Mouse (Mus musculus) cerebellum, postnatal 25 days (tissue): ENCODE measurements around the gene Sbk2.
"Not testable (repeated sequence)": the region's sequence is repeated elsewhere in the genome, so short reads cannot be mapped to it uniquely, and the experiment has no call there.

Experiments
- DNase-seq, 2 experiments: peaks; one replicate each; pipeline ENCODE4 v3.0.0; 2021; ENCODE audit warnings: mixed read lengths in 2 of 2

Gene Sbk2

GRCm38 (mm10) chr7:4964272-4964671 is at the start of gene Sbk2:
Gene Sbk2 (minus strand): TSS chr7:4964406.
- DNase-seq, result peak; percentile 19 to 63

DNA sequence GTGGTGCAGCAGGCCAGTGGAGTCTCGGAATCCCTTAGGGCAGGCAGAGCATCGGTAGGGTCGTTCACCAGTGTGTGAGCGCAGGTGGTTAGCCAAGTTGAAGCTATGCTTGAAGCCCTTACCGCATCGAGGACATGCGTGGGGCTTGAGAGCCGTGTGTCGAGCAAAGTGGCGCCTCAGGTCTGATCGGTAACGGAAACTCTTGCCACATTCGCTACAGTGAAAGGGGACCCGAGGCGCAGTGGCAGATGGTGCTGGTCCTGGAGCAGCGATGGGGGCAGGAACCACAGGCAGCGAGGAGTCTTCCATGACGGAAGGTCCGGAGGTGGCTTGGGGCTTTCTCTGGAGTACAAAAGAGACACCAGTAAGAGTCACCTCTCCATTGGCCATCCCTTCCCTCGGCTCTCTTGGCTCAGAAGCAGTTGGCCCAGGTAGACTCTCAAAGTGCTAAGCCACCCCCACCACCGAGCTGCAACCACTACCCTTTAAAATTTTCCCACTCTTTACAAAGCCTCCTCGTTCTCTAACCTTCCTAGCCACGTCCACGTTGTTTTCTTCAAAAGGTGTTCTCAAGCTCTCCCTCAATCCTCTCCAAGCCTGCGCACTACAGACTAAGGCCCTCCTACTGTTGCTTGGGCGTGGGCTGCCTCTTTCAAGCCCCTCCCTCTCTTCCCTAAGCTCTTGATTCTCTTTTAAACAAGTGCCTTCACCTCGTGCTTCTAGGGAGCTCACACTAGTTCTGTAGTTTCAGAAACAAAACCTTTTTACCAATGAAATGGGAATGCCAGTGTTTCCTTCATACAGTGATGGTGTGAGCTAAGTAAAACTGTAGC is 48.7 kb upstream of the Sbk2 start:
- DNase-seq, result no peak

DNA sequence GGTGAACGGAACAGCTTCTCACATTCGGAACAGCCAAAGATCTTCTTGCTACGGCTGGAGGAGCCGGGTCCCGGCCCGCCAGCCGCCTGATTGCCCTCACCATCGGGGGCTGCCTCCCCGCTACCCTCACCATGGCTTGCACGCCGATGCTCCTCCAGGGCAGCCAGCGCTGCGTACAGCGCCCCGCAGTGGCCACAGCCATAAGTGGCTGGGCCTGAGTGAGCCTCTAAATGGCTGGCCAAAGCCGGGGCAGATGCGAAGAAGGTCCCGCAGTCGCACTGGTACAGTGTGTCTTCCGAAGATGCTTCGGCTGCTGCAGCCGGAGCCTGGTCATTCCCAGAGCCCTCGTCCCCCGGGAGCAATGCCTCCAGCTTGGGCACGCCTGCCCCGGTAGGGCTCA is 44.0 kb upstream of the Sbk2 start:
- DNase-seq, result no peak

GRCm38 (mm10) chr7:5002876-5003275 is 38.7 kb upstream of the Sbk2 start:
- DNase-seq, result not testable (repeated sequence)

- DNase-seq, result peak in 1 of 2 experiments; percentile 47
Measured at GRCm38 (mm10) chr7:4999876-5000275, 35.7 kb upstream of the Sbk2 start.

DNA sequence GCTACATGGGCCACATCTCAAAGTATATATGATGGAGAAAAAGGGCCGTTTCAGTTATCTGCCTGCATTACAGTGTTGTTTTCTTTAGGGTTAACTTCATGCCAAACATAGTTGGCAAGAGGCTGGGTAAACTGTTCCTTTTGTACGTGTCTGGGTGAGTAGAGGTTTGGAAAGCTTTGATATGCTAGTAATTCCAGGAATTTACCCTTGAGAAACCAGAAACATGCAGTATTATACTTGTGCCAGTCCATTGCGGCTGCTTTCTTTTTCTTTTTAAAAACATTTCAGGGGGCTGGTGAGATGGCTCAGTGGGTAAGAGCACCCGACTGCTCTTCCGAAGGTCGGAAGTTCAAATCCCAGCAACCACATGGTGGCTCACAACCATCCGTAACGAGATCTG is 32.7 kb upstream of the Sbk2 start:
- DNase-seq, result no peak

GRCm38 (mm10) chr7:4996003-4996895 is 32.0 kb upstream of the Sbk2 start, which contains the start of gene Zfp579:
Gene Zfp579 (minus strand): TSS chr7:4996158.
- DNase-seq, result peak; percentile 98

- DNase-seq, result no peak
Measured at GRCm38 (mm10) chr7:4995268-4996002, 31.2 kb upstream of the Sbk2 start.

DNA sequence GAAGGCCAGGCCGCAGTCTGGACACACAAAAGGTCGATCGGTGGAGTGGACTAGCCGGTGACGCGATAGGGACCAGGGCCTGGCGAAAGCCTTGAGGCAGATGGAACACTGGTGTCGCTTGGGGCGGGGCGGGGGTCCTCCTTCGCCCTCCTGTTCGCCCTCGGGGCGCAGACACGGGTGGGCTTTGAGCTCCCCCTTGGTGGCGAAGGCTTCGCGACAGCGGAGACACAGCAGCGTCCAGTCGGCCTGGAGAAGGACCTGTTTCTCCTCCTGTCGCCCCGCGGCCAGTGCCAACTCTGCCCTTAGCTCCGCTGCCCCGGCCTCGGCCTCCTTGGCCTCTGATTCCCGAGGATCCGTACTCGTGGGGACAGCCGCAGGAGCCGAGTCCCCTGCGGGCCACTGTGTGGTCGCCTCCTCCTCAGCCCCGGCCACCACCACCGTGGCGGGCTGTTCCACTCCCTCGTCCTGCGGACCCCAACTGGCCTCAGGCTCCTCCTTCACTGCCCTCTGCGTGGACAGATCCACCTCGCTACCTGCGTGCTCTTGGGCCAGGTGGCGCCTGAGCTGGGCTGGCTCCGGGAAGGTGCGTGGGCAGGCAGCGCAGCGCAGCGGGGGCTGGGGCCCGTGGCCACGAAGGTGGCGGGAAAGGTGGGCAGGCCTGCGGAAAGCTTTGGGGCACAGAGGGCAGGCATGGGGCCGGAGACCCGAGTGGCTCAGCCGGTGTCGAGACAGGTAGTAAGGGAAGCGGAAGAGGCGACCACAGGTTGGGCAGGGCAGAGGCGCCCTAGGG is 30.0 kb upstream of the Sbk2 start:
- DNase-seq, result peak; percentile 60 to 71

DNA sequence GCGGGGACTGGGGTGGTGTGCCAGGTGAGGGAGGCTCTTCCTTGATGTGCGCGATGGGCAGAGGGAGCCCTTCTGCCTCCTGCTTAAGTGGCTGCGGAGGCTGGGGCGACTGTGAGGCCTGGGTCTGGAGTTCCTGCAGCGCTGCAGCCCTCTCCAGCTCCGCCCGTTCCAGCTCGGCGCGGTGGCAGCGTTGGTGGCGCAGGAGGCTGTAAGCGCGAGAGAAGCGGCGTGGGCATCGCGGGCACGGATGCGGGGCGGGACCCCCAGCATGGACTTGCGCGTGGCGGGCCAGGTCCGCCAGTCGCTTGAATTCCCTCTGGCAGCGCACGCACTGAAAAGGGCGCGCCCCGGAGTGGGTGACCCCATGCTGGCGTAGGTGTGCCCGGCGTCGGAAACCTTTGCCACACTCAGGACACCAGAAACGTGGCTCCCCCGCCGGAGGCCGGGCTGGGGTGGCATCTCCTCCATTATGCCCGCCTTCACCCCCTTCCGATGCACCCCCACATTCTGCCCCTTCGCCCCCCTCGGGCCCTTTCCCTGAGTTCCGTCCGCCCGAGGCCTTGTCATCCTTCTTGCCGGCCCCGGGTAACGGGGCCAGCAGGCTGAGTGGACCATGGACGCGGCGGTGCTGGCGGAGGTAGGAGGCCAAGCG is 29.3 kb upstream of the Sbk2 start:
- peak; percentile 34 to 52 for DNase-seq

DNA sequence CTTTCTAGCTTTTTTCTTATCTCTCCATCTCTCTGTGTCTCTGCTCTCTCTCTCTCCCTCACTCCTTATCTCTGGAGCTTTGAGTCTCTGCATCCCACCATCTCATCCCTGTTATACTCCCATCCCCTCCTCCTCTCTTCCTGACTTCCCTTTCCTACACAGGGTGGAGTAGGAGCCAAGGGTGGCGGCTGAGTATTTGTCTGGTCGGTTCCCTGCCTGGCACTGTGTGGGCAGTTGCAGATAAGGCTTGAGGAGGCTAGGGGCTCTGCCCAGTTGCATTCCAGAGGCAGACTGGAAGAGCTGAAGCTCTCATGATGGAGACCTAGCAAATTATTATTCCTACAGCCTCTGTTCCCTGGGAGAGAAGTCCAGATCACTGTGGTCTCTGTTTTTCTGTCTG is 24.0 kb upstream of the Sbk2 start:
- DNase-seq, result no peak

DNA sequence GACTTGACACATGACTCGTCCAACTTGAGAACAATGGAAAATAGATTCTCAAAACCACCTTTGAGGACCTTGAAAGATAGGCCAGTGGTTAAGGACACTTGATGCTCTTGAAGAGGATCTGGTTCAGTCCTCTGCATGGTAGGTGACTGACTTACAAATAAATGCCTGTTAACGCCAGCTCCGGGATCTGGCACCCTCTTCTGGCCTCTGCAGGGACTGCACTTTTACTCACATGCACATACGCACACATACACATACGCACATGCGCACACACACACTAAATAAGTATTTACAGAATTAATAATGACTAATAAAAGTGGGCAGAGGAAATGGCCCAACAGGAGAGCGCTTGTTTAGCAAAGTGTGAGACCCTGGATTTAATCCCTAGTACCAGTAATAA is 12.6 kb upstream of the Sbk2 start:
- DNase-seq, result no peak

DNA sequence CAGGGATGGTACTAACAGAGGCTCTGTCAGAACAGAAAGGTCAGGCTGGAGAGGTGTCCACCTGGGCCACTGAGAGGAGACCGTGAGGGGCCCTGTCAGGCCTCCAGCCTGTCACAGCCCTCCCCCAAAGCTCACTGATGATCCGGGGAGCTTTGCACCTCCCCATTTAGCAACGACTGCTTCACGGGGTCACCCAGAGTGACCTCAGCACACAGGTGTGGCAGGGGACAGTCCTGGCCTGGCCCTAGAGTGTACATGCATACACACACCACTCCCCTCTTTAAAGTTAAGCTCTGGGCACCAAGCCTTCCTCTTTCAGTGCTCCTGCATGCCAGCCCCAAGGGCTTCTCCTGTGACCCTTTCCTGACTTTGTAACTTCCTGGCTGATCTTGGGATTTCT is 11.2 kb upstream of the Sbk2 start:
- DNase-seq, result no peak

DNA sequence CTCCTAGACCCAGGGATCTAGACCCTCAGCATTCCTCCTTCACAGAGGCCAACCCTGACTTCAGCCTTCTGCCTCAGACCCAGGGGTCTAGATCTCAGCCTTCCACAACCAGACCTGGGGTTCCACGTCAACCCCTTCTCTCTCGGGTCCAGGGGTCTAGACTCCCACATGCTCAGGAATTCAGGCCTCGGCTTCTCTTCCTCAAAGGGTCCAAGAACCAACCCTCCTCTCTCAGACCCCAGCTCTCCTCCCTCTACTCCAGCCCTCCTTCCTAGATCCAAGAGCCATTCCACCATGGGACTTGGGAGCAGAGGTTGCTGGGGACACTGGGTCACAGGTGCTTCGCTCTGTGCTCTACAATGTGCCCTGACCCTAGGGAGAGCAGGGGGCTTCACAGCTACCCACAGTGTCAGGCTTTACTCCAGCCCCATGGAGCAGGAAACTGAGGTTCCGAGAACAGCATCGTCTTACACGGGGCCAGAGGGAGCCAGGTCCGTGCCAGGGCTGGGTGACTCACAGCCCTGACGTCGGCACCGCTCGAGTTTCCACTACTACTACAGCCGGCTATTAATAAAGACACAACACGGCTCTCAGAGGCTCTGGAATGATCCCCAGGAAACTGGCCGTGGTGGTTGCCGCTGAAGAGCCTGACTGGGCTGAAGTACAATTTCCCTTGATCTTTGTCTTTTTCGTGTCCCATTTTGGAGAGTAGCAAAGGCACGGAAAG is 8.3 kb upstream of the Sbk2 start:
- DNase-seq, result no peak

DNA sequence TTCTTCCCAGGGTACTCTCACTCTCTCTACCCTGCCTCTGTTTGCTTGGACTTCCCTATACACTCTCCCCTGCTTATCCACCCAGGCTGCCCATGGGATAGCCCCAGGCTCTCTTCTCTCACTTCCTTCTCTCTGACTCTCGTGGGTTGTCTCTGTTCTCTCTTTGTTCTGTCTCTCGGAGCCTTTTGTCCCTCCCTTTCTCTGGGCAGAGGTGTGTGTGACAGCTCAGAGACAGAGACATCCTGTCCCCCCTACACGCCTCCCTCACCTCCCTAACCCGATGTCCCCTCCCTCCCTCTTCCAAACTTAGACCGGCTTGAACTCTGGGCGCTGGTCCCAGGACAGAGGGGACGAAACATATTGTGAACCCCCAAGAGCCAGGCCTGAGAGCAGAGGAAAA is 7.5 kb upstream of the Sbk2 start:
- DNase-seq, result no peak

DNA sequence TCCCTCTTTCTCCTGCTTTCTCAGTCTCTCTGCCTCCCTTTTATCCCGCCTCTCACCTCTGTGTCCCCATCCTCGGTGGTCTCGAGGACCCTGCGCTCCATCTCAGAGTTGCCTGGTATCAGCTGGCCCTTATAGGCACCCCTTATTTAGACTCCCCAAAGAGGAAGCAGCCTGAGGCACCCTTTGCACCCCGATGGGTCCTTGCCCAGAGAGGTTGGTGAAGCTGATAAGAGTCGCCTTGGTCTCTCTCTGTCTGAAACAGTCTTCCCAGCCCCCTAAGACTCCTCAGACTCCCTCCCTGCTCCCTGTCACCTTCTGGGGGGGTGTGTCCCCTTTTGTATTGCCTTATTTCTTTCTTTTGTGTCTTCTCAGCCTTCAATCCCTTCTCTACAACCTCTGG is 6.9 kb upstream of the Sbk2 start, which contains the start of gene Sbk3:
TSS of gene Sbk3 (minus strand) at position 101 of the 400 bp plus-strand sequence.
- no peak for DNase-seq

- DNase-seq, result no peak
Measured at GRCm38 (mm10) chr7:4964988-4965387, 782 bp upstream of the Sbk2 start.

DNA sequence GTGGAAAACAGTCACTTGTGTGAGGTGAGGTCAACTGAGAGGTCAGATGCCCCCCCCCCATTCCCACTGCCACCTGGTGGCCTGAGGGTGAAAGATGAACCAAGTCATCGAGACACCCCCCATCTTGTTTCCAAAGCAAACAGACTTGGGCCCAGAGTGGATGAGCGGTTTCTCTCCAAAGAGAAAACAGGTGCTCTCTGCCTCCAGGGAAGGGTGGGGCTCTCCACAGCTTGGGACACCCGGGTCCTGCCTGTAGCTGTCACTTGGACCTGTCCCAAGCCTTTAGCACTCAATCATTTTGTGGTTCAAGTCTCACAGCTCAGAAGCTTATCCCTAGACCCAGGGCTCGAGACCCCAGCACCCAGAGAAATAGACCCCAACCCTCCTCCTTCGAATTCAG is 679 bp downstream of the Sbk2 start:
- no peak for DNase-seq

GRCm38 (mm10) chr7:4957361-4957760 is 6.8 kb downstream of the Sbk2 start:
- no peak for DNase-seq

DNA sequence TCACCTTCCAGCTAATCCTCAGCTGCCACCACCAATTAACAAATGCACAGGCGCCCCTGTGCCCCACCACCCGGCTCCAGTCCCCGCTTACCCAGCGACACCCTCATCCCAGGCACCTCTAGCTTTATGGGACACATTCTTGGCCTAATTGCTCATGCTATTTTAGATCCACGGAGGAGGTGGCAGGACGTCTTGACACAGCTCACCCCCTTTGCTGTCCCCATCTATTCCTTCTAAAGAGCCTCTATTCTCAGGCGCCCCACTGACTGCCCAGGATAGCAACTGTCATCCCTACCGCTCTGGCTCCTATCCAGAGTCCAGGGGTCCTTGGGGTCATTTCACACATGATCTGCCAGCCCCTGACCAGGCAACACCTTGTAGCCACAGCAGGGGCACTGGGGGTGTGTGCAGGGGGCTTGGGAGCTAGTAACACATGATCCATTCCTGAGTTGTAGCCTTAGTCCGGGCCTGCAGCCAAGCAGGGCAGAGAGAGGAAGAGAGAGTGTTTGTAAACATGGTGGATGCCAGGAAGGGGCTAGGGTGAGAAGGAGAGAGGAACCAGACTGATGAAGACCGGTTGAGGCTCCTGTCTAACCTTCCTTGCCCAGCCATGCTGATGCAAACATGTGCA is 10.3 kb downstream of the Sbk2 start:
- no peak for DNase-seq
